Mouse (Mus musculus) E14TG2a.4 (cell line): ENCODE measurements around the gene Olfr615.

Experiments used
- CTCF ChIP-seq: conservative IDR thresholded peaks from 2 replicates; pipeline ENCODE4 v1.5.1; 2014; ENCODE audit warnings: low read length
- POU5F1 ChIP-seq: IDR thresholded peaks from 2 replicates; pipeline ENCODE4 v1.6.1; 2014; ENCODE audit warnings: low read length, borderline replicate concordance

DNA sequence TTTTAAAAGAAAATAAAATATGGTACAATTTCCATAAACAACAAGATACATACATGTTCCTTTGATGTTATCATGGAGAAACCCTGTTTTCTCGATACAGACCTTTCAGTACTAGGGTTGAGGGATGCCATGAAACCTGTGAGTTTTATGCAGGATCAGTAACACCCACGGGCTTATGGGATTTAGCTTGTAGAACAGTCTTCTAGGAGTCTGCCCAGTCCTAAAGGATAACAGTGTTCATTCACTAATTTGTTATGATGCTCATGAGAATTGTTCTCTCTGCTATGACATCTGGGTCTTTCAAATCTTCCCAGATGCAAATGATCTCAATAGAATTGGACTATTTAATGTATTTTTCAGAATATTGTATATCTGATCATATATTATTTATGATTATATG lies 56.6 kb downstream of the Olfr615 start, which contains the start of gene Olfr620:
- TF ChIP-seq CTCF (no peak), POU5F1 (no peak)
